In genomic region chr9:77941058-77941457, GRCm38 (mm10) we compare ENCODE assay signal across 32 mouse cellular contexts. TPM values are rescaled to one million over a fixed set of nuclear protein-coding genes. Genes with fewer than 3 reads are reported as not detected.
DNase-seq lines count a peak whose midpoint lies in the region; ATAC-seq and TF ChIP-seq lines count a peak whose summit lies in the region.
"Had no signal": no experiment of that assay in that cellular context is flagged by ENCODE, and none has a peak within 500 bp of the region (broad histone marks: within the 10 kb centered on the region; RNA-seq: fewer than 3 reads in every experiment).

No protein-coding gene starts in this region.

- no peak for TF ChIP-seq POLR2A in testis, adult 2 months (IDR thresholded peaks at IDR 0.05; ENCODE audit: control insufficient read depth, low read depth, low read length)

- no peak; the same call in 1 of the 2 replicates for ATAC-seq in forebrain, postnatal 0 days
- ATAC-seq in forebrain, embryonic 15.5 days (replicated peaks): no peak
- ATAC-seq in midbrain, embryonic 11.5 days (ENCODE audit: low FRiP score): no peak
- ATAC-seq: intestine, postnatal 0 days; liver, embryonic 12.5 days; liver, postnatal 0 days; midbrain, embryonic 16.5 days; Patski had no signal

- no peak overlapping the region for H3K4me2 ChIP-seq in forebrain, postnatal 0 days (ENCODE audit: low read depth)
- no peak overlapping the region for H3K4me2 ChIP-seq in forebrain, embryonic 15.5 days (replicated peaks)
- H3K4me2 ChIP-seq in midbrain, embryonic 11.5 days: no peak overlapping the region
- H3K4me2 ChIP-seq: embryonic facial prominence, embryonic 15.5 days; heart, embryonic 11.5 days; hindbrain, embryonic 13.5 days; limb, embryonic 13.5 days; liver, embryonic 12.5 days had no signal

- H3K9ac ChIP-seq in forebrain, postnatal 0 days: no peak overlapping the region
- no peak overlapping the region for H3K9ac ChIP-seq in forebrain, embryonic 15.5 days (replicated peaks)
- no peak overlapping the region for H3K9ac ChIP-seq in midbrain, embryonic 11.5 days (ENCODE audit: low read length)
- H3K9ac ChIP-seq: embryonic facial prominence, embryonic 15.5 days; hindbrain, embryonic 13.5 days; limb, embryonic 13.5 days; liver, embryonic 12.5 days; liver, postnatal 0 days had no signal

- H3K27me3 ChIP-seq in forebrain, postnatal 0 days (ENCODE audit: insufficient read depth, low read length): no peaks in the 10 kb centered on the region
- no peaks in the 10 kb centered on the region for H3K27me3 ChIP-seq in forebrain, embryonic 15.5 days
- no peaks in the 10 kb centered on the region for H3K27me3 ChIP-seq in testis, adult 2 months (ENCODE audit: control insufficient read depth, insufficient read depth, low read length)
- no peaks in the 10 kb centered on the region for H3K27me3 ChIP-seq in splenic B cell, adult 2 months (ENCODE audit: control insufficient read depth, insufficient read depth, low read length, poor library complexity, severe bottlenecking)
- no peaks in the 10 kb centered on the region for H3K27me3 ChIP-seq in midbrain, embryonic 11.5 days (ENCODE audit: control insufficient read depth, insufficient read depth, low read length)
- H3K27me3 ChIP-seq: embryonic facial prominence, embryonic 15.5 days; hindbrain, embryonic 13.5 days; limb, embryonic 13.5 days; liver, embryonic 12.5 days; Patski had no signal

- TF ChIP-seq CTCF in forebrain, postnatal 0 days (IDR thresholded peaks at IDR 0.05; ENCODE audit: low read depth): no peak
- TF ChIP-seq CTCF in testis, adult 2 months (IDR thresholded peaks at IDR 0.05; ENCODE audit: control insufficient read depth, insufficient read depth, insufficient replicate concordance, low read depth, low read length): no peak

- no peaks in the 10 kb centered on the region for H3K9me3 ChIP-seq in forebrain, postnatal 0 days (ENCODE audit: low read length)
- H3K9me3 ChIP-seq in forebrain, embryonic 15.5 days: no peaks in the 10 kb centered on the region
- H3K9me3 ChIP-seq in midbrain, embryonic 11.5 days (ENCODE audit: control insufficient read depth, low read length): no peaks in the 10 kb centered on the region
- H3K9me3 ChIP-seq: embryonic facial prominence, embryonic 15.5 days; G1E; hindbrain, embryonic 13.5 days; limb, embryonic 13.5 days; liver, embryonic 12.5 days; midbrain, embryonic 10.5 days had no signal

- WGBS in forebrain, postnatal 0 days: 33% methylated on average over 6 of the region's 6 CpGs
- WGBS in forebrain, embryonic 15.5 days: 40% methylated on average over 6 of the region's 6 CpGs
- 71% methylated on average over 6 of the region's 6 CpGs for WGBS in midbrain, embryonic 11.5 days

- no peak overlapping the region for H3K4me3 ChIP-seq in forebrain, postnatal 0 days (ENCODE audit: low read depth, low read length)
- no peak overlapping the region for H3K4me3 ChIP-seq in forebrain, embryonic 15.5 days
- H3K4me3 ChIP-seq in testis, adult 2 months (ENCODE audit: control insufficient read depth, low read depth, low read length): no peak overlapping the region; the same call in 1 of the 2 replicates
- H3K4me3 ChIP-seq in midbrain, embryonic 11.5 days (ENCODE audit: low read depth, low read length): no peak overlapping the region
- H3K4me3 ChIP-seq: embryonic facial prominence, embryonic 15.5 days; hindbrain, embryonic 13.5 days; left cerebral cortex, adult 2 months; limb, embryonic 13.5 days; liver, embryonic 12.5 days; midbrain, embryonic 10.5 days had no signal

- no peaks in the 10 kb centered on the region for H3K36me3 ChIP-seq in forebrain, postnatal 0 days (ENCODE audit: insufficient read depth)
- no peaks in the 10 kb centered on the region for H3K36me3 ChIP-seq in forebrain, embryonic 15.5 days
- H3K36me3 ChIP-seq in testis, adult 2 months (ENCODE audit: control insufficient read depth, insufficient read depth, low read length): no peaks in the 10 kb centered on the region
- no peaks in the 10 kb centered on the region; the same call in 1 of the 2 replicates for H3K36me3 ChIP-seq in splenic B cell, adult 2 months (ENCODE audit: control insufficient read depth, insufficient read depth, low read length, poor library complexity, severe bottlenecking)
- no peaks in the 10 kb centered on the region for H3K36me3 ChIP-seq in midbrain, embryonic 11.5 days (ENCODE audit: control insufficient read depth, insufficient read depth, low read length)
- H3K36me3 ChIP-seq: embryonic facial prominence, embryonic 15.5 days; hindbrain, embryonic 13.5 days; limb, embryonic 13.5 days; liver, embryonic 12.5 days had no signal

- no peak overlapping the region for H3K27ac ChIP-seq in forebrain, postnatal 0 days (ENCODE audit: low read depth, low read length)
- no peak overlapping the region for H3K27ac ChIP-seq in forebrain, embryonic 15.5 days (replicated peaks)
- peak overlapping the region; percentile 65 for H3K27ac ChIP-seq in testis, adult 2 months (ENCODE audit: control insufficient read depth, insufficient read depth, low read depth, low read length)
- H3K27ac ChIP-seq in midbrain, embryonic 11.5 days (ENCODE audit: low read depth, low read length): no peak overlapping the region
- H3K27ac ChIP-seq: hindbrain, embryonic 13.5 days; left cerebral cortex, adult 2 months; limb, embryonic 13.5 days; liver, embryonic 12.5 days; macrophage; midbrain, embryonic 10.5 days; stomach, postnatal 0 days had no signal

- peaks cover 12% of the 10 kb centered on the region for H3K4me1 ChIP-seq in forebrain, postnatal 0 days (ENCODE audit: insufficient read depth)
- peaks cover 29% of the 10 kb centered on the region for H3K4me1 ChIP-seq in forebrain, embryonic 15.5 days
- H3K4me1 ChIP-seq in testis, adult 2 months (ENCODE audit: control insufficient read depth, insufficient read depth, low read length): peaks cover 4% of the 10 kb centered on the region; the same call in 1 of the 2 replicates
- peaks cover 3% of the 10 kb centered on the region; the same call in 1 of the 2 replicates for H3K4me1 ChIP-seq in midbrain, embryonic 11.5 days (ENCODE audit: control insufficient read depth, insufficient read depth, low read length)

- DNase-seq in forebrain, postnatal 0 days: peak; percentile 63
- DNase-seq in testis, postnatal 14 days (ENCODE audit: low spot score): no peak
- peak; percentile 43 for DNase-seq in lung, postnatal 10 days
- DNase-seq in splenic B cell, adult 2 months (ENCODE audit: low read depth, low spot score): peak; percentile 42
- no peak for DNase-seq in kidney, adult 11 months
- DNase-seq in midbrain, embryonic 11.5 days (ENCODE audit: low spot score, missing footprints): no peak
- DNase-seq: adrenal gland, postnatal 10 days; B cell, adult 2 months; cerebellum, adult 11-12 months; cerebellum, adult 9-11 months; gastrocnemius, postnatal 14 days; heart, adult 11 months; heart, postnatal 4 days; kidney, postnatal 25 days; liver, postnatal 0 days; right cerebral cortex, adult 18-20 months; spleen, adult 18-20 months had no signal

RNA-seq across cellular contexts. Expression of gene Elovl5, which starts 23.9 kb away (rescaled TPM):
- total RNA-seq in forebrain, postnatal 0 days (2014; rRNA removed): 70.3 and 83.4 TPM in 2 replicates
- 43.2 and 61.1 TPM in 2 replicates for polyA plus RNA-seq in forebrain, postnatal 0 days (2015; fragmentation: Nextera tagmentation; extraction: Ambion mirVana)
- polyA plus RNA-seq in forebrain, embryonic 15.5 days (2015; fragmentation: Nextera tagmentation; extraction: Ambion mirVana): 60.4 and 66.3 TPM in 2 replicates
- 54.1 and 74.7 TPM in 2 replicates for polyA plus RNA-seq in testis, adult 2 months (2012; rRNA removed)
- 98.2 and 105 TPM in 2 replicates for polyA plus RNA-seq in midbrain, embryonic 11.5 days (2014; fragmentation: Nextera tagmentation; extraction: Ambion mirVana)

Comparison
In these comparisons a context has a peak if more than half of its experiments do, and no peak if none do; other contexts are left out.
1. DNase-seq: peak in forebrain, postnatal 0 days (single experiment), lung, postnatal 10 days (single experiment) and splenic B cell, adult 2 months (single experiment); none in testis, postnatal 14 days (single experiment), kidney, adult 11 months (single experiment) and midbrain, embryonic 11.5 days (single experiment).